ENCODE assay signal across 12 mouse cellular contexts in the genomic region with DNA sequence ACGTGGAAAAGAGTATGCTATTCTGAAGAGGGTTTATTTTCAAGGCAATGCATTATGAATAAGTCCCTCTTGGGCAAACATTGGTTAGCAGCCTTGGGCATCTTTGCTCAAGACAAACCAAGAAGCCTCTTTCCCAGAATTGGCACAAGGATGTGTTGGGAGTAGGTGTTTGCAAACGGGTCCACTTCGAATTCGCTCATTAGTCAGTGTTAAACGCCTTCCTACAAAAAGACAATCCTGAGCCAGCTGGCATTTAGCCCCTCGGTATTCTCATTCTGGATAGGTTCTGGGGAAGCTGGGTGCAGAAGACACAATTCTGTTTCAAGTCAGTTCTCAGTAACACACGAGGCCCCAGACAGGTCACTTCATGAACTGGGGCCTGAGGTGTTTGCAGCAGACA.
A peak's percentile ranks its signal among the peaks of the same experiment; 100 is the strongest.
DNase-seq lines count a peak whose midpoint lies in the region.
"Had no signal": no experiment of that assay in that cellular context is flagged by ENCODE, and none has a peak within 500 bp of the region (broad histone marks: within the 10 kb centered on the region; RNA-seq: fewer than 3 reads in every experiment).

No protein-coding gene starts in this region.

- DNase-seq in layer of hippocampus, adult 9-11 months, result peak; percentile 21
- DNase-seq in layer of hippocampus, postnatal 36 days, result no peak
- peak; percentile 65 for DNase-seq in brain, adult 2 months (ENCODE audit: low read depth, low spot score)
- DNase-seq in fat pad, adult 2 months (ENCODE audit: extremely low read depth, low read depth, low spot score), result peak; percentile 77
- DNase-seq in right cerebral cortex, postnatal 14 days, result peak; percentile 32
- DNase-seq in kidney, adult 8-10 months, result no peak
- no peak for DNase-seq in spleen, postnatal 36 days (ENCODE audit: low spot score in 2 of 2)
- DNase-seq: gastrocnemius, postnatal 36 days; heart, postnatal 14 days; kidney, postnatal 10 days; lung, postnatal 10 days; spleen, adult 18-20 months had no signal

Comparison
In these comparisons a context has a peak if more than half of its experiments do, and no peak if none do; other contexts are left out.
1. DNase-seq: peak in layer of hippocampus, adult 9-11 months (single experiment), brain, adult 2 months (single experiment), fat pad, adult 2 months (single experiment) and right cerebral cortex, postnatal 14 days (single experiment); none in layer of hippocampus, postnatal 36 days (0 of 2), kidney, adult 8-10 months (0 of 2) and spleen, postnatal 36 days (0 of 2).